Mouse (Mus musculus) ES-Bruce4 (cell line): ENCODE data around the gene Exosc10.

Experiments used
- CTCF ChIP-seq: IDR thresholded peaks from one replicate; pipeline ENCODE4 v1.8.1; 2011; ENCODE audit warnings: low read depth, low read length
- EP300 ChIP-seq: IDR thresholded peaks from 2 replicates; pipeline ENCODE4 v1.6.1; 2011; ENCODE audit warnings: low read depth, low read length; ENCODE audit not compliant: insufficient read depth
- POLR2A ChIP-seq: IDR thresholded peaks from one replicate; pipeline ENCODE4 v1.8.1; 2011; ENCODE audit warnings: low read length; ENCODE audit not compliant: insufficient read depth

GRCm38 (mm10) chr4:148622485-148622884 is 64.3 kb downstream of the Exosc10 start:
- no peak for TF ChIP-seq CTCF
- TF ChIP-seq POLR2A, result no peak
- TF ChIP-seq EP300, result no peak
